Mouse (Mus musculus) kidney, adult 18-20 months (tissue): ENCODE data around the gene Zfp276.

Source experiments
- DNase-seq: peaks from one replicate; pipeline ENCODE4 v3.0.0; 2021

The Zfp276 gene

GRCm38 (mm10) chr8:123292281-123292680, 38.3 kb downstream of the Zfp276 start:
- DNase-seq: no peak

GRCm38 (mm10) chr8:123292785-123293184, 38.8 kb downstream of the Zfp276 start:
- no peak for DNase-seq

- peak; percentile 11 for DNase-seq
These were observed 44.3 kb downstream of the Zfp276 start for GRCm38 (mm10) chr8:123298301-123298700.

- DNase-seq: no peak
These were observed 54.7 kb downstream of the Zfp276 start for GRCm38 (mm10) chr8:123308738-123309137.

GRCm38 (mm10) chr8:123317781-123318466, 63.9 kb downstream of the Zfp276 start:
- DNase-seq: no peak

GRCm38 (mm10) chr8:123318467-123318911, 64.5 kb downstream of the Zfp276 start, which contains the start of gene Fanca:
TSS of gene Fanca (minus strand) at chr8:123318576.
- peak; percentile 93 for DNase-seq
